Mouse (Mus musculus): ENCODE measurements at regions not wholly inside any gene's neighbourhood (a gene's known extent, or its start where the extent isn't known, plus 50 kb on each side); places are given as distances from the start of the nearest gene placed in this dataset.

DNA sequence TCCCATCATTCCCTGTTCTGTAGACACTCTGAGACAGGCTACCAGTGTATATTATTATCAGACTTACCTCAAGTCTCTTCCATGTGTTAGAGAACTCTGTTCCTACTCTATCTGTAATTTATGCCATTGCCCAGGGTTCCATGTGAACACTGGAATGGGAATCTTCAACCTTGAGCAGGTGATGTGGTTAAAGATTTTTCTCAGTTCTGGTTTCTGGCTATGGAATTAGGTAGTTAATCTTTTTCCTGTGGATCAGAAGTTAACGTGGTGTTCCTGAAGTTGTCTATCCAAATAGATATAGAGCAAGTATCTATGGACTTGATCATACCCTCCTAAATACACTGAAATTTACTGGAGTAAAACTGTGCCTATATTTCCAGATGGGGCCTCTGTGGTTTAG lies 339.4 kb upstream of the Mpdz start:
- no peaks in the 10 kb centered on the region for H3K36me3 ChIP-seq (ENCODE audit: control insufficient read depth, insufficient read depth, low read length)
- no peaks in the 10 kb centered on the region for H3K4me1 ChIP-seq (ENCODE audit: control insufficient read depth, insufficient read depth, low read length)
- no peaks in the 10 kb centered on the region for H3K9me3 ChIP-seq (replicated peaks; ENCODE audit: control insufficient read depth, low read length)
- H3K4me3 ChIP-seq (ENCODE audit: low read depth, low read length), result no peak overlapping the region
- H3K9ac ChIP-seq (ENCODE audit: low read depth, low read length), result no peak overlapping the region
- H3K4me2 ChIP-seq, result no peak overlapping the region
- H3K27ac ChIP-seq (ENCODE audit: low read depth, low read length), result 0 out of 2 replicates have a peak overlapping the region, but pooled peaks have one; percentile 10
- 83% methylated on average over 1 of the region's 1 CpGs for WGBS (ENCODE audit: insufficient replicate concordance)
- no peaks in the 10 kb centered on the region for H3K27me3 ChIP-seq (ENCODE audit: control insufficient read depth, insufficient read depth, low read length)
- ATAC-seq (replicated peaks; ENCODE audit: insufficient number of reproducible peaks, low FRiP score, low TSS enrichment), result no peak

DNA sequence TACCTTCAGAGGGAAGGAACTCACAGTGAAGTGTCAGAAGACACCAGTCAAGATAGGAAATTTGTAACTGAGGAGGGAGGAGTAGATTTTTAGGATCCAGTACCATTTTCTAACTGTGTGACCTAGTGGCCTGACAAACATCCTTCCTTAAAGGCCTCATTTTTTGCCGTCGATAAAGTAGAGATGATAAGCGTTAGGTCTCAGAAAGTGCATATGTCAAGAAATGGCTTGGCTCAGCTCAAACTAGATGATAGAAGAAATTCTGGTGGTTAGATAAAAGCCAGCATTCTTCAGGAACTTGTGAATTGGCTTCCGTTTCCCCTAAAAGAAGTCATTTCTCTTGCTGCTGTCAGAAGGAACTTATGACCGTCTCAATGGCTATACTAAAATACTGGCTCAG lies 324.1 kb upstream of the Mpdz start:
- no peaks in the 10 kb centered on the region for H3K36me3 ChIP-seq (ENCODE audit: control insufficient read depth, insufficient read depth, low read length)
- no peaks in the 10 kb centered on the region for H3K9me3 ChIP-seq (replicated peaks; ENCODE audit: control insufficient read depth, low read length)
- H3K4me1 ChIP-seq (ENCODE audit: control insufficient read depth, insufficient read depth, low read length), result peaks cover 21% of the 10 kb centered on the region
- ATAC-seq (replicated peaks; ENCODE audit: insufficient number of reproducible peaks, low FRiP score, low TSS enrichment), result no peak
- no peak overlapping the region for H3K9ac ChIP-seq (ENCODE audit: low read depth, low read length)
- no peak overlapping the region for H3K4me2 ChIP-seq
- no peak overlapping the region for H3K4me3 ChIP-seq (ENCODE audit: low read depth, low read length)
- 51% methylated on average over 5 of the region's 5 CpGs for WGBS (ENCODE audit: insufficient replicate concordance)
- H3K27ac ChIP-seq (ENCODE audit: low read depth, low read length), result no peak overlapping the region
- no peaks in the 10 kb centered on the region for H3K27me3 ChIP-seq (ENCODE audit: control insufficient read depth, insufficient read depth, low read length)

- 30% methylated on average over 11 of the region's 11 CpGs for WGBS (ENCODE audit: insufficient replicate concordance)
- Histone ChIP-seq H3K4me1 (ENCODE audit: control insufficient read depth, insufficient read depth, low read length) (peaks cover 21% of the 10 kb centered on the region), H3K4me2 (peak overlapping the region; percentile 27), H3K27ac (ENCODE audit: low read depth, low read length) (peak overlapping the region; percentile 46), H3K9me3 (replicated peaks; ENCODE audit: control insufficient read depth, low read length) (no peaks in the 10 kb centered on the region), H3K27me3 (ENCODE audit: control insufficient read depth, insufficient read depth, low read length) (no peaks in the 10 kb centered on the region), H3K9ac (ENCODE audit: low read depth, low read length) (peak overlapping the region; percentile 54), H3K4me3 (ENCODE audit: low read depth, low read length) (no peak overlapping the region), H3K36me3 (ENCODE audit: control insufficient read depth, insufficient read depth, low read length) (no peaks in the 10 kb centered on the region)
- no peak for ATAC-seq (replicated peaks; ENCODE audit: insufficient number of reproducible peaks, low FRiP score, low TSS enrichment)
These were observed 321.6 kb upstream of the Mpdz start for GRCm38 (mm10) chr4:81764026-81764867.

DNA sequence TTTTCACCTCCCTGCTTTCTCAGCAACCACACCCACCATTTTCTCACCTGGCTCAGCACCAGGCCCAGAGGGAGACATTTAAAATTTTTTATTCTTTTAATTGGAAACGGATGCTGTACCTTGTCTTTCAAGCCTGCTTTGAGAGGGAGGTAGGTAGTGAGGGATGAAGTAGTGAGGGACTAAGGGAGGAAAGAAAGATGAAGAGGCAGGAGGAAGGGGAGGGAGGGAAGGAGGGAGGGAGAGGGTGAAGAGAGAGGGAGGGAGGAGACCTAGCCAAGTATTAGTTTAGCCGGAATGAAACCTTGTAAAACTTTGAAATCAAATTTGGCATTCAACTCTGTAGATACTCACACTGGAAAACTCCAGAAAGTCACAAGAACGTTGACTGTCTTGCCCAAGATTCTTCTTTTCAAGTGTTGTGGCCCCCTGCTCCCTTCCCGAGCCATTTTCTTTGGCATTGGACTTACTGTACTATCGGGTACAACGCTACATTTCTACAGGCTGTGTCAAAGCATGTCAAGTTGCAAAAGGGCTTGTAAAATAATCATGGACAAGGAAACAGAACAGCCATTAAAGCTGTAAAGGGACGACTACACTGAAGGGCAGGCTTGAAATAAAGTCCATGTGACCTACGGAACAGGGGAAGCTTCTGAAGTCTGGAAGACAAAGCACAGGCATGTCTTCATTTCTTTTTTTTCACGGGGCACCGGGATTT lies 320.9 kb upstream of the Mpdz start:
- H3K4me3 ChIP-seq (ENCODE audit: low read depth, low read length), result no peak overlapping the region
- peak overlapping the region; percentile 46 for H3K27ac ChIP-seq (ENCODE audit: low read depth, low read length)
- WGBS (ENCODE audit: insufficient replicate concordance), result 43% methylated on average over 10 of the region's 10 CpGs
- no peaks in the 10 kb centered on the region for H3K9me3 ChIP-seq (replicated peaks; ENCODE audit: control insufficient read depth, low read length)
- H3K27me3 ChIP-seq (ENCODE audit: control insufficient read depth, insufficient read depth, low read length), result no peaks in the 10 kb centered on the region
- peak overlapping the region; percentile 54; the same call in 1 of the 2 replicates for H3K9ac ChIP-seq (ENCODE audit: low read depth, low read length)
- no peak for ATAC-seq (replicated peaks; ENCODE audit: insufficient number of reproducible peaks, low FRiP score, low TSS enrichment)
- no peaks in the 10 kb centered on the region for H3K36me3 ChIP-seq (ENCODE audit: control insufficient read depth, insufficient read depth, low read length)
- peaks cover 21% of the 10 kb centered on the region for H3K4me1 ChIP-seq (ENCODE audit: control insufficient read depth, insufficient read depth, low read length)
- no peak overlapping the region for H3K4me2 ChIP-seq

- H3K9ac ChIP-seq (ENCODE audit: low read depth, low read length), result 0 out of 2 replicates have a peak overlapping the region, but pooled peaks have one; percentile 22
- ATAC-seq (replicated peaks; ENCODE audit: insufficient number of reproducible peaks, low FRiP score, low TSS enrichment), result no peak
- no peaks in the 10 kb centered on the region for H3K27me3 ChIP-seq (ENCODE audit: control insufficient read depth, insufficient read depth, low read length)
- no peak overlapping the region for H3K4me2 ChIP-seq
- no peak overlapping the region for H3K4me3 ChIP-seq (ENCODE audit: low read depth, low read length)
- H3K9me3 ChIP-seq (replicated peaks; ENCODE audit: control insufficient read depth, low read length), result no peaks in the 10 kb centered on the region
- H3K36me3 ChIP-seq (ENCODE audit: control insufficient read depth, insufficient read depth, low read length), result no peaks in the 10 kb centered on the region
- H3K27ac ChIP-seq (ENCODE audit: low read depth, low read length), result no peak overlapping the region
- WGBS (ENCODE audit: insufficient replicate concordance), result 47% methylated on average over 11 of the region's 11 CpGs
- peaks cover 21% of the 10 kb centered on the region for H3K4me1 ChIP-seq (ENCODE audit: control insufficient read depth, insufficient read depth, low read length)
These were observed 320.1 kb upstream of the Mpdz start for GRCm38 (mm10) chr4:81762592-81763229.

- Histone ChIP-seq H3K27me3 (ENCODE audit: control insufficient read depth, insufficient read depth, low read length) (no peaks in the 10 kb centered on the region), H3K4me1 (ENCODE audit: control insufficient read depth, insufficient read depth, low read length) (peaks cover 4% of the 10 kb centered on the region; the same call in 1 of the 2 replicates), H3K4me3 (ENCODE audit: low read depth, low read length) (no peak overlapping the region), H3K4me2 (no peak overlapping the region), H3K36me3 (ENCODE audit: control insufficient read depth, insufficient read depth, low read length) (no peaks in the 10 kb centered on the region), H3K9me3 (replicated peaks; ENCODE audit: control insufficient read depth, low read length) (no peaks in the 10 kb centered on the region), H3K9ac (ENCODE audit: low read depth, low read length) (no peak overlapping the region), H3K27ac (ENCODE audit: low read depth, low read length) (no peak overlapping the region)
- WGBS (ENCODE audit: insufficient replicate concordance), result 30% methylated on average over 1 of the region's 1 CpGs
- no peak for ATAC-seq (replicated peaks; ENCODE audit: insufficient number of reproducible peaks, low FRiP score, low TSS enrichment)
These were observed 315.3 kb upstream of the Mpdz start for GRCm38 (mm10) chr4:81757905-81758304.

DNA sequence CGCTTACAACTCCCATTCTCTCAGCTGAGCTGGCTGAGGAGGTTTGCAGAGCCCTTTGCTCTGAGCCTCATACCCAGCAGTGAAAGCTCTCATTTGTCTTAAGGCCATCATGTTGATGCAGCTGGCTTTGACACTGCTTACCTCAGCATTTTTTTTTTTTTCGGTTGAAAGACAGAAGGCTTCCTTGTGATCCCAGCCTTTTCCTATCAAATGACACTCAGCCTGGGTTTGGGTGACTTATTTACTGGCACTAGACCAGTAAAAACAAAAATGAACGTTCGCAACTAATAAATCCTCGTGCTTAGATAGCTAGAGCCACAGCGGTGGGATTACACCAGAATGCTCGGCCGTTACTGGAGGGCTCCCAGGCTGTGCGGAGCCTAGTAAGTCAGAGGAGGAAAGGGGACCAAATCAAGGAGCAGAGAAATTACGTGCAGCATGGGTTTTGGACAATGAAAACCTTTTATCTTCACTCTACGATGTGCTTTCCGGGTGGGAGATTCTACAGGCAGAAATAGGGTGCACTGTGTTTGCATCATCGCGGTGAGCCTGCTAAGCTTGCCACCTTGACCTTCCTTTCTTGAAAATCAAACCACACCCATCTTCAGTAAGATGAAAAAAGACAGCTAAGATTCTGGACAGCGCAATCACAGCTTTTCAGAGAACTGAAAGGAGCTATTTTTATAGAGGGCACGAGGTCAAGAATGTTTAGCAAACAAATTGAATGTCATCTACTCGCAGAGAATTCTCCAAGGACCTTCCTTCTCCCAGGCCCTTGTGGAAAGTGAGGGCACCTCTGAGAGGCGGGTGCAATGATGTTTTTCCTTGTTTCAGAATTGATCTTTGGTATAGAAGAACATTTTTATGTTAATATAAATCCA lies 302.3 kb upstream of the Mpdz start:
- Histone ChIP-seq H3K27ac (ENCODE audit: low read depth, low read length) (peak overlapping the region; percentile 78), H3K36me3 (ENCODE audit: control insufficient read depth, insufficient read depth, low read length) (no peaks in the 10 kb centered on the region), H3K9me3 (replicated peaks; ENCODE audit: control insufficient read depth, low read length) (no peaks in the 10 kb centered on the region), H3K9ac (ENCODE audit: low read depth, low read length) (no peak overlapping the region), H3K4me2 (peak overlapping the region; percentile 45), H3K27me3 (ENCODE audit: control insufficient read depth, insufficient read depth, low read length) (no peaks in the 10 kb centered on the region), H3K4me3 (ENCODE audit: low read depth, low read length) (no peak overlapping the region), H3K4me1 (ENCODE audit: control insufficient read depth, insufficient read depth, low read length) (peaks cover 17% of the 10 kb centered on the region)
- WGBS (ENCODE audit: insufficient replicate concordance), result 35% methylated on average over 18 of the region's 18 CpGs
- ATAC-seq (replicated peaks; ENCODE audit: insufficient number of reproducible peaks, low FRiP score, low TSS enrichment), result no peak; the same call in 1 of the 2 replicates
